Mouse (Mus musculus) megakaryocyte progenitor cell, adult 5-6 weeks (primary cell): Measurements from ENCODE around the gene Plce1. TPM values are rescaled to one million over a fixed set of nuclear protein-coding genes. Genes with fewer than 3 reads are reported as not detected.
"Not testable (repeated sequence)": the region's sequence is repeated elsewhere in the genome, so short reads cannot be mapped to it uniquely, and the experiment has no call there.

Experiments
- ATAC-seq: replicated peaks from 2 replicates; pipeline ENCODE4 v1.8.0; 2016; ENCODE audit warnings: mild to moderate bottlenecking, moderate TSS enrichment, inconsistent platforms; ENCODE audit not compliant: poor library complexity
- total RNA-seq, 2 experiments: library from RNA; stranded (forward) in 1 of 2; stranded (reverse) in 1 of 2; fragments of 157-497, 149-512 nt in 1 of 2; fragments of 200-1000 nt in 1 of 2; gene quantifications; 2 replicates each; pipeline versions ENCODE4 v1.2.3 to v1.2.4; 2015 to 2017

The Plce1 gene
- total RNA-seq, 2 experiments from 2014 or later: 0.08 TPM; not detected in 1

DNA sequence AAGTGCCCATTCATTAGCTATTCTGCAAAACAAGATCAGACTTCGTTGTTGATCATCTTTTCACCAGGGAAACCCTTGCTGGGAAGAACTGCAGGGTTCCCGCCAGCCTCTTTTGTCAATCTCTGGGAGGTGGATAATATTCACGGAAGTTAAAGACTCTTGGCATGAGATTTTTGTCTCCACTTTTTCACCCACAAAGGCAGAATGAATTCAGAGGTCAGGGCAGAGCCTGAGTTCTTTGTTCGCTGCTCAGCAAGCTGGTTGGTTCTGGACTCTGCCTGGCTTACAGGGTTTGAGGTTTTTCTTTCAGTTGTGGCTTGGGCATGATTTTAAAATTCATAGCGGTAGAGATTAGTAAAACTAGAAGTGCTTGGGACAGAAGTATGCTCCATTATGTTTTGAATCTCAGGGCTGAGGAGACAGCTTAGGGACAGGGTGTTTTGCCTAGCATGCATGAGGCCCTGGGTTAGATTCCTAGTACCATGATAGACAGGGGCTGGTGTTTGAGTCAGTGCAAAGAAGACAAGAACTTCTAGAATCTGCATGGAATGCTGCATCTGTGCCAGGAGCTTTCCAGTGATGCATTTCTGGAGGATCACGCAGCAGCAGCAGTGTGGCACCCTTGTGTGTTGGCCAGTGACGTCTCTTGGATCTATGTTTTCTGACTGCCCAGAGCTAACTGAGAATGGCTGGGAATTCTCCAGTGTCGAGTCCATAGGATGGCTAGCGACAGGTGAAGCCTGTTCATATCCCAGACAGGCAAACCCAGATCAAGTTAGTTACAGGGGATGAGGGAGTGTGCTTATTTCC lies 7.4 kb downstream of the Plce1 start:
- no peak for ATAC-seq

DNA sequence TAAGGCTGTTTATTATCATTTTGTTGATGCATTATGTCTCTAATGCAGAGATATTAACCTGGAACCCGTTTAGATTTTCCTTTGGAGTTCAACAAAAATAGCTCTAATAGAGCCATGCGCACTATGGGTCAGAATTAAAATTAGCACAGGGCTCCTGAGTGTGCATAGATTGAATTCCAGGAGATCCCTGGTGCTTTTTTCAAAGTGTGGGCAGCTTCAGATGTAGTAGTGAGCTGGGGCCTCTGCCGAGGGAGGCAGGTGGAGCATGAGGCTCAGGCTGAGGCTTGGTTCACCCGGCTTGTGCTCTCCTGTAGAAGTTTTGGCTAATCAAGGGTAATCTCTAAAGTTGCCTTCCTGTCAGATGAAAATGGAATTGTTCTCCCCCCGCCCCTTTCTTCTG lies 17.3 kb downstream of the Plce1 start:
- ATAC-seq: no peak

DNA sequence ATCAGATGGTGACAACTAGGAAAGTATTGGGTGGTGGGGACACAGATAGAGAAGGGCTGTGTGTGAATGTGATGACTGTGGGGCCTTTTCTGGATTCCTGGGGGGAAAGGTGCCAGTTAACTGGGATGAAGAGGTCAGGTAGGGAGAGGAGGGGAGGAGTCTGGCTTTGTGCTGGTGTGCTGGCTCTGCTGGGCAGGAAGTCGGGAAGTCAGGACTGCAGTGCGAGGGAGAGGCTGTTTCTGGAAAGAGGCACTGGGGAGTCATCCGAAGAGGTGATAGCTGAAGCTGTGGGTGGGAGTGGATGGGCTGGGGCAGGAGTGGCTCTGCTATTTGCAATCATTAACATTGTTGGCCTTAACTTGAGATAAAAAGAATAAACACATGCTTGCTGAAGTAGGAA lies 23.7 kb downstream of the Plce1 start:
- no peak for ATAC-seq

DNA sequence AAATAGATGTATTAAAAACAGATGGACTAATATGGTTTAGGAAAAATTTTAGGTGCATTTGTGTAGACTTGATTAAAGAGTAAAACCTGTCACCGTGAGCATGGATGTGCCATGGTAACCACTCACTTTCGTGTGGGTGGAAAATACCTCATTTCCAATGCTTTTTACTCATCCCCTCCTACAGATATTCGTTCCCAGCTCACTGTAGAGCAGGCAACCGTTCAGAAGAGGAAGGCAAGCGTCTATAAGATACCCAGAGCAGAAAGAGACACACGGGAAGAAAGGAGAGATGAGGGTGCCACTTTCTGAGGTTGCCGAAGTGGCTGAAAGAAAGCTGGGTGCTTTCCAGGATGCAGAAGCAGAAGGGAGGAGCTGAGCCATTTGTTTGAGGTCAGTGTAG lies 25.2 kb downstream of the Plce1 start:
- ATAC-seq: no peak

DNA sequence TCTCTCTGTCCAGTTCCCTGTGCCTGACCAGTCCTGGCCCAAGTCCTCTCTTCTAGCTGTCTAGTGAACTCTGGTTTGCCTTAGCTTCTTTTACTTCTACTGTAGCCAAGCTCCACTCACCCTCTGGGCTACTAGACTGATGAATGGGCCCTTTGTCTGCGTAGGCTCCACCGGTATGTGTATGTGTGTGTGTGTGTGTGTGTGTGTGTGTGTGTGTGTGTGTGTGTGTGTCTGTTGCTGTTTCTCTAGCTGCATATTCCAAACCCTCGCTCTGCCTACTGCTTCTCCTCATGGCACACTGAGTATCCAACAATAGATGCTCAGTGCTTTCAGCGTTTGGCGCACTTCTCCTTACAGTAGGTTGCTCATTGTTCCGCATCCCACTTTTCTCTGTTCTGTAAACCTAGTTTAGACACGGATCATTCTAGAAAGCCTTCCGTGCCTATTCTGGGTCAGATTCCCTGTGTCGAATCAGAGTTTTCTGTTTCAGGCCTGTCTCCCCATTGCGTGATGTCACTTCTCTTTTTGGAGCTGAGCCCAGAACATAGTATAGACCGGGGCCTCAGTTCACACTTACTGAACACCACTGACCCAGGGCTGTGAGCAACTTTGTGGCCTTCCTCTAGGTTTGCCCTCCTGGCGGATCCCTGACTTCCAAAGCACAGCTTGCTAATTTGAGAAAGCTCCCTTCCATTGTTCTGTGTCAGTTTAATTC lies 26.5 kb downstream of the Plce1 start:
- no peak for ATAC-seq

DNA sequence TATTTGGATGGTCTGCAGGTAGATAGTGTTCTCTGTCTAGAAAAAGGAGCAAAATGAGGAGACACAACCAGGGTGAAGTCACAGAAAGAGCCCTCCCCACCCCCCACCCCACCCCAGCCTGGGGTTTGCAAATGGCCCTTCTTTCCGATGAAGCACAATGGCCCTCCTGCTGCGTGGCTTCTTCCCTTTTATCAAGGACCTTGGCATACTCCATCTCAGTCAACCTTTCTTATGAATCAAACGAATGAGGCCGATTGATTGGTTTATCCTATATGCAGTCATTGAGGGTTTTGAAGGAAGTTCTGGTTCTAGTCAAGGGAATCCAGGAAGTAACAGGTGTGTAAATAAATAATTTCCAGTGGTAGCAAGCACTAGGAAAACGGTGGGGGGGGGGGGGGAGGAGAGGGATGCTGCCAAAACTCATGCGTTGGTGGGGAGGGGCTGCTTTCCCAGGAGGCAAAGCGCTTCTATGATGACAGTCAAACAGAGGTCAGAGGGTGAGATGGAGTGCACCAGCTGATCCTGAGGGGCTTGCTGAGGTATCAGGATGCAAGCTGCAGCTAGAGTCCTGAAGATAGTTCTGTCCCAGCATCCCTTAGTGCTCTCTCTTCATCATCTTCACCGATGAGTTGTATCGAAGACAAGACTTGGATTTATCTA lies 27.2 kb downstream of the Plce1 start:
- no peak for ATAC-seq

DNA sequence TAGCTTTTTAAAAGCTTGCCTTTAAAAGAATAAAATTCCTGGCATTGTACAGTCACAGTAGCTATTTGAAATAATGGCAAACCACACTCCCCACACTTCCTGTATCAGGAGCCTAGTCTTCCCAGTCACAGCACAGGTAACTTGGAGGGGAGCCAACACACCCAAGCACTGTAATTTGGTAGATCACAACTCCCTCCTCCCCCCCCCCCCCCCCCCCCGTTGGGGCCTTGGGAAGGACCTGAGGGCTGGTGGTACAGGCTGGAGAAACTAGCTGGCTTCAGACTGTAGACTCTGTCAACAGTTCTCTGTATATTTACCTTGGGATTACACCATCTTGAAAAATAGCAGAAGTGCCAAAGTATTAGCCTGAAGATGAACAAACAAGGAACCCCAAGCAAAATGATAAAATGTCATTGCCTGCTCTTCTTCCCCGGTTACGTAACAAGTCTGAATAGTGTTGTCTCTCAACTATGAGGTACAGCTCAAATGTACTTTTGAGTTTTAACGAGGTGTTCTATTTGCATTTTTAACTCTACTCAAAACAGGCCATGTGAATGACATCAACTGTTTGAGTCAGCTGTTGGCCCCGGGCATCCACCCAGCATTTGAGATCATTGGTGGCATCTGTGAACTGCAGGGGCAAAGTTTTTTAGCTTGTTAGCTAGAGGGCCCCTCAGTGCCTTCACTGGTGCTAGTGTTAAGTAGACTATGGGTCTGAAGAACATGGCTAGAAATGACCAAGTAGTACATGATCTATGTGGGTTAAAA lies 33.7 kb downstream of the Plce1 start:
- ATAC-seq: no peak

DNA sequence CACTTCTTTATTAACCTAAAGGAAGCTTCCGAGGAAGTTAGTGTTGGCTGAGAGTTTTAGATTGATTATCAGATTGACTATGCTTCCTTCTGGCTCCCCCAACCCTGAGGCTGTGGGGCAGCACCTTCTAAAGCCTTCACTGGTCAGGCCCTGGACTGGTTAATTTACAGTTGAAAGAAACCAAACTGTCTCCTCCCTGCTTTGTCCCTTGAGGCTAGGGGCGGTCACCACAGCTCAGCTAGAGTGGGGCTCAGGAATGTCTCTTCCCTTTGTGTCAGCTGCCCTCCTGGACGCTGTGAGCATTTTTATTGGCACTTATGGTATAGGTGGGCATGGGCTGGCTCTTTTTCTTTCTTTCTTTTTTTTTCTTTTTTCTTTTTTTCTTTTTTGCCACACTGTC lies 45.9 kb downstream of the Plce1 start:
- no peak for ATAC-seq

DNA sequence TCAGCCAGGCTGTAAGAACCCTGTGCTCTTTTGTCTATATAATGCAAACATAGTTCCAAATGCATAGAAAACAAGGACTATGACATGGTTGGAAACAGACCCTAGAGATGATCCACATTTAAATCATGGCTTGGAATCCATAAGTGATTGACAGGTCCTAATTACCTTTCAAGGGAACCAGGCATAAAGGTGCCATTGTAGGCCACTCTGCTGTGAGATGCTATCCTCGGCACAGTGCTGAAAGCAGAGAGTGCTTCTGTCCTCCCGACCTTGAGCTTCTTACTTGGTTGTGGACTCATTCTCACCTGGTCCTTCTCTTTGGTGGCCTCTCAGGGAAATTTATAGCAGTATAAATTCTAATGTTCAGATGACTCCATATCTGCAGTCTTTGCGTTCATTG lies 46.6 kb downstream of the Plce1 start:
- ATAC-seq: no peak

DNA sequence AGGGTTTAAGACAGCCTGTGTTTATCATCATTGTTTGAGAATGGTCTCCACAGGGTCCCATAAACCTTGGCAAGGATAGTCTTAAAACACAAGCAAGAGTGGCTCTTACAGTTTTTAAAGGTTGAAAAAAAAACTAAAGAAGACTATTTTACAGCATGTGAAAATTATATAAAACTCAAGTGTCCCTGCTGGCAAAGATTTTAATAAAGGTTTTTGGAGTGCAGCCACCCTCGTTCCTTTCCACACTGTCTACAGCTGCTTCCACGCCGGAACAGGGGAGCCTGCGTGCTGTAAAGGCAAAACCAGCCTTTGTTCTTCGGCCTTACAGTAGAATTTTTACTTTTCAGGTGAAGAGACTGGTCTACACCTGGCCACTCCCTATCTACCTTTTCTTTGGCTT lies 52.3 kb downstream of the Plce1 start:
- no peak for ATAC-seq

DNA sequence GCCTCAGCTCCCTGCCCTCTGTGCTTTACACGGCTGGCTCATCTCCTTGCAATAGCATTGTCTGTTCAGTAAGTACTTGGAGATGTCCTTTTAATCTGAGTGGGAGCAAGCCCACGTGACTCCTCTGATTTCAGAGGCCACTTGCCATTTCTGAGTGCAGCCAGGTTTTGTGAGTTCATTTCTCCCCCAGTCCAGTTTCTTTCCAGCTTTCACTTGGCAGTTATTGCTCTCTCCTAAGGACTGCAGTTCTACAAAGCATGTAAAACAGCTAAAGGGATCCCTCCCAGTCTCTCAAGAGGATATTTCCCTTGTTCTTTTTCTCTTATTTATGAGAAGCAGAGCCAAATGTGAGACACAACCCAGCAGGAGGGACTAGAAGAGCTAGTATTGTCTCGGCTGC lies 58.4 kb downstream of the Plce1 start:
- ATAC-seq: no peak

DNA sequence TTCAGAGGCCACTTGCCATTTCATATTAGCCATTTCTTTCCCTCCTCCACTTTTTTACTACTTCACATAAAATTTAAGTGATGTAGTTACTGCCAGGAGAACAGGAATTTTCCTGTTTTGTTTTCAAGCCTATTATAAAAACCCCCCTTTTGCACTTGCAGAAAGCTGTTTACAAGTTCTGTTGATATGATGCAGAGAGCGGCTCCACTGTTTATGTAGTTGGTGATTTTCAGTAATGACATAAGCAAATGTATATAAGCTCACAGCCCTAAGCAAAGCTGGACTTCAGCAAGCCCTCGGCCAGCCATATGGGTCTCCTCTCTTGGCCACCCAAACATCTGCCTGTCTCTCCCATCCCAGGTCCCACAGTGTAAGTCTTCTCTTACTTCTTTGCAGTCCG lies 59.6 kb downstream of the Plce1 start:
- no peak for ATAC-seq

DNA sequence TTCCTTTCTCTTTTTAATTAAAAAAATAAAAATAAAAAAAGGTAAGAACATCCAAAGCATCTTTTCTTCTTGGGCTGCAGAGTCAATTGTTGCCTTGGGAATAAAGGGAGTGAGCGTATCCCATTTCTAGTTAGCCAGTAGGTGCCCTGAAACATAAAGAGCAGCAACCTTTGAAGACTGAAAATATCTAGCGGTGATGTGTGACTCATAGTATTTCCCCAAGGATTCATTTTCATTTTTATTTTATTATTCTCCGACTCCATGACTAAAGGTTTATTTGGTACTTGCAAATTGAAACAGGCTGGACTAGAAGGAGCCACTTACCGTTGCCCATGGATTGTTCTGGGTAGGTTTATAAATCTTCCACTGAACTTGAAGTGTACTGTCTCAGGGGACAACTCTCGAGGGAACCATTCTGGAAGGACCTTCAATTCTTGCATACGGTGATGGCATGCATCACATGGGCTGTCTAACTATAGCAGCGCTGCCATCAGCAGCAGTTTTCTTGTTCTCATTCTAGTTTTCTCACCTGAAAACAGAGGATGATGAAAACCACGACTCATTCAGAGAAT lies 68.7 kb downstream of the Plce1 start:
- ATAC-seq: no peak

DNA sequence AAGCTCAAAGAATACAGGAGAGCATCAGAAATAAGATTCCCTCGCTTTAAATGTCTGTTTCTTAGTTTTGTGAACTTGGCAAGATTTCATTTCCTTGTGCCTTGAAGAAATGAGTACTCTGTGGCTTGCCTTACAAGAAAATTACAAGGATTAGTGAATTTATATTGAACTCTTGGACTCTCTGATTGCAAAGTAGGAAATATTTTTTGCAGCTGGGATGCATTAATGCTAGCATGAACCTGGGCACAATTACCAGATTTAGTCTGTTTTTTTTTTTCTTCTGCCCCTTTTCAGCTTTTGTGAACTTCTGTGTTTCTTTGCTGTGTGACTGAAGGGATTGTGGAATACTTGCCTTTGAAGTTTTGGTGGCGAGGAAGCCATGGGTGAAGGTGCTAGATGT lies 72.6 kb downstream of the Plce1 start:
- ATAC-seq: no peak

DNA sequence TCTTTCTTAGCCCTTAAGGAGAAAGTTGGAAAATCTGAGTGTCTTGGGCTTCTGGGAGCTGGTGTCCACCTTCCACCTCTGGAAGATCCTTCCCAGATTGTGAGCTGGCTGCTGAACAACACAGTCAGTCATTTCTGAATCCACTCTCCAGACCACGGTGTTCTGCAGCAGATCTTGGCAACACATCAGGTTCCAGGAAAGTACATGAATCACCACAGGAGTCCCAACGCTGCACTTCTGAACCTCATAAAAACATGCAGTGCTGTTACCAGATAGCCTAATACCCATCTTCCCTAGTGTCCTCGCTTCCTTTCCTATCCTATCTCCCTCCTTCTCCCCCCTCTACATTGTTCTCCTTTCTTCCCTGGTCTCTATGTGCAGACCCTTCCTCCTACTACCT lies 74.5 kb downstream of the Plce1 start:
- no peak for ATAC-seq

DNA sequence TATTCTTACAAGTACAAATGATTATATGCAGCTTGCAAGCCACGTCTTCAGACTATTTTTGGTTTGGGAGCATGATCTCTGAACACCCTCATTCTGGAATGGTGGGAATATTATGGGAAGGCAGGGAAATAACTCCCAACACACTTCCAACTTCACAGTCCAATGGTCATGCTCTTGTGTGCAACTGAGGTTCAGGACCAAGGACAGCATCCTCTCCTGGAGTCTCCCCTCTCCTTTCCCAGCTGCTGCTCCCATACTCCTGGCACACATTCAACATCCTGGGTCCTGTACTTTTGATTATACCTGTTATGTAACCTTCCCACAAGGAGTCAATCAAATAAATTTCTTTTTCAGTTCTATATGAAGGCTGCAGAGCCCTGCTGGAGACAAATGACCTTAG lies 77.9 kb downstream of the Plce1 start:
- no peak for ATAC-seq

DNA sequence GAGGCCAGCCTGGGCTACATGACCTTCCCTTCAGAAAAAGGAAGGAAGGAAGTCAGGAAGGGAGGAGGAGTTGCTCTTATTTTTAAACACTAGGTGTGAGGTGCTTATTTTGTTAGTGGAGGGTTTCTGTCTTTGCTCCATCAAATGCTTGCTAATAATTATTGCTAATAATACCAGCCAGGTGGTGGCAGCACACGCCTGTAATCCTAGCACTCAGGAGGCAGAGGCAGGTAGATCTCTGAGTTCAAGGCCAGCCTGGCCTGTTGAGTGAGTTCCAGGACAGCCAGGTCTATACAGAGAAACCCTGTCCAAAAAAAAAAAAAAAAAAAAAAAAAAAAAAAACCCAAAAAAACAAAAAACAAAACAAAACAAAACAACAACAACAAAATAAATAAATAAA lies 81.0 kb downstream of the Plce1 start:
- ATAC-seq: not testable (repeated sequence)

DNA sequence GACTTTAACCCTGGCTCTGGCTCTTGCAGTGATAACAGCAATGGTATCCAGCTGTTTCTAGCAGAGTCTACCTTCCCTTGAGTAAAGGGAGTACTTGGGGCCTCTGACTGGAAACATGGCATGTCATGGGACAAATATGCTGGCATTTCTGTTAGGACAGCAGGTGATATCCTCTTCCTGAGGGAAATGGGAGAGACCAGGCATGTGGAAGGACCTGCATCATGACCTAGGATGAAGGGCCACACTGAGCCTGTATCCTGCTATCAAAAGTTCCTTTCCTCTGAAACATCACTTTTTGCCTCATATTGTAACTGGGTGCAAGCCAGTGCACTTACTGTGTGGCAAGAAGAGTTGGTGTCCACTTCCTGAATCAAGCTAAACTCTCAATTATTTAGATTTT lies 85.2 kb downstream of the Plce1 start:
- ATAC-seq: no peak

DNA sequence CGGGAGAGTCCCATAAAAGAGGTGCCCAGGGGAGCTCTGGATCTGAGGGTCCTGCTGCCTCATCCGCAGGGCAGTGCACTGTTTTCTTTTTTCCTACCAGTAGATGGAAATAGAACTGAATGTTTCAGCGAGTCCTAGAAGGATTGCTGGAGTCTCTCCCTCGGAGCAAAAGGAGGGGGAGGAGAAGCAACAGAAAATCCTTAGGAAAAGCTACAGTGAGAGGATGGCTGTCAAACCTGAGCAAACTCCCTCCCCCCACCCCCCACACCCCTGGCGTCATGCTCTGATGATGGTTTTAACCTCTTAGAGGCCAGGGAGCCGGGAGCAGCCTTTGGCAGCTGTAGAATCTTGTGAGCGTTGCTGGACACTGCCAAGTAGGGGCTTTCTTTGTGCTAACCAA lies 85.8 kb downstream of the Plce1 start:
- no peak for ATAC-seq

DNA sequence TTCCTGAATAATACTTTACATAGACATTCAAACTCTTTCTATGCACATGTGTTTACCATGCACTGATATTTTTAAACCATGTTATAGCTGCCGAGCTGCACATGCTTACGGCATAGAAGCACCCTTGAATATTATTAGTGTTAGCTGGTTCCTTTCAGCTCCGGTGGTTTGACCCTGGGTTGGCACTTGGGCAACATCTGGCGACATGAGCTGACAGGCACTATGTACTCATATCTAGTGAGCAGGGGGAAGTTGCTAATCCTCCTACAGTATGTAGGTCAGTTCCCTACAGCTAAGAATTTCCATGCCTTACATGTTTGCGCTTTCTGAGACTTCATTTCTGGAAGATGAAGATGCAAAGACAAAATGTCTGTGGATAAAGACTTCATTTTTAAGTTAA lies 86.4 kb downstream of the Plce1 start:
- no peak for ATAC-seq

DNA sequence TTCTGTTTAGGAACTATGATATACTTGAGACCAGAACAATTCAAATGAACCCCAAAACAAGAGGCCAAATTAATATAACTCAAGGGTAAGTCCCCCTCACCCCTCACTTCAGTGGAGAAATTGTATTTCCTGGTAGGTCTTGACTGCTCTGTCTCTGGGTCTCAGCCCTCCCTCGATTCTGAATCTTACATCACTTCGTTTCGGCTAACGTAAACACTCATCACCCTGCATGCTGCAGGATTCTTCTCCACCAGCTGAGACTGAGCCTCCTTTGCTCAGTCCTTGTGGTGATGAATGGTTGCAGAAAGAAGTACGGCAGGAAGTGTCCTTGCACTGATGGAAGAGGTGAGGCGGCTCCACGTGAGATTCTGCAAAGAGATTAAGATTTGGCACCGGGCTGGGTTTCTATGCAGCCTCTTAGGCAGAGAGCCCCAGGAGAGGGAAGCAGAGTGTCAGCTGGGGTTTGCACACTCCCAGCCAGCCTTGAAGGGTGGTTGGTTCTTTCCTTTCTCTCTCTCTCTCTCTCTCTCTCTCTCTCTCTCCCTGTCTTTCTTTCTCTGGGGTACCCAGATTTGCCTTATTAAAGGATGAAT lies 97.7 kb downstream of the Plce1 start:
- no peak for ATAC-seq
